Mouse (Mus musculus): Measurements from ENCODE around the gene Fry. TPM values are rescaled to one million over a fixed set of nuclear protein-coding genes. Genes with fewer than 3 reads are reported as not detected.
A peak's percentile ranks its signal among the peaks of the same experiment; 100 is the strongest.

Fry gene
- polyA plus RNA-seq, 1 experiment: 2.1 TPM

DNA sequence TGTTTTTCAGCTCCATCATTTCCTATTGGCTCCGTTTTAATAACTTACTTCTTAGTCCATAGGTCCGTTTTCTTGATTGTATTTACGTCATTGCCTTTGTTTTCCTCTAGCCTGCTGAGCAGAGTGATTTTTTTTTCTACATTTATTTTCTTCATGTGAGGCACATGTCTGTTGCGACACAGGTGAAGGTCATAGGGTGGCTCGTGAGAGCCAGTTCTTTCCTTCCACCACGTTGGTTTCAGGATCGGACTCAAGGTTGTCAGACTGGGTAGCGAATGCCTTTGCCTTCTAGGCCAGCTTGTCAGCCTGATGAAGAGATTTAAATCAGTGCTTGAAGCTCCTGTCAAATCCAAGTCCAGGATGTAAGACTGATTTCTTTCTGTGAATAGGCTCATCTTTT, 101.0 kb downstream of the Fry start:
- H3K4me3 ChIP-seq: no peak overlapping the region
- H3K4me2 ChIP-seq (ENCODE audit: low read depth): no peak overlapping the region
- no peaks in the 10 kb centered on the region for H3K79me2 ChIP-seq (ENCODE audit: control insufficient read depth, insufficient read depth)
- no peak for TF ChIP-seq MYOG (IDR thresholded peaks at IDR 0.05; ENCODE audit: control insufficient read depth in 1 of 3, insufficient read depth in 1 of 3, insufficient read length in 2 of 3, low read depth in 2 of 3)
- no peak for TF ChIP-seq SRF (IDR thresholded peaks at IDR 0.05; ENCODE audit: control insufficient read depth, insufficient read length, low read depth)
- no peak for TF ChIP-seq CEBPB (IDR thresholded peaks at IDR 0.05; ENCODE audit: insufficient read depth, poor library complexity, severe bottlenecking)
- TF ChIP-seq POLR2A (IDR thresholded peaks at IDR 0.05; ENCODE audit: insufficient read length, low read depth): no peak
- no peak for TF ChIP-seq USF1 (IDR thresholded peaks at IDR 0.05; ENCODE audit: low read depth)
- no peaks in the 10 kb centered on the region for H3K36me3 ChIP-seq (ENCODE audit: control insufficient read depth, insufficient read depth)
- no peaks in the 10 kb centered on the region for H3K27me3 ChIP-seq (ENCODE audit: control insufficient read depth, insufficient read depth, insufficient read length)
- H3ac ChIP-seq (ENCODE audit: control insufficient read depth, insufficient read length): no peak overlapping the region

DNA sequence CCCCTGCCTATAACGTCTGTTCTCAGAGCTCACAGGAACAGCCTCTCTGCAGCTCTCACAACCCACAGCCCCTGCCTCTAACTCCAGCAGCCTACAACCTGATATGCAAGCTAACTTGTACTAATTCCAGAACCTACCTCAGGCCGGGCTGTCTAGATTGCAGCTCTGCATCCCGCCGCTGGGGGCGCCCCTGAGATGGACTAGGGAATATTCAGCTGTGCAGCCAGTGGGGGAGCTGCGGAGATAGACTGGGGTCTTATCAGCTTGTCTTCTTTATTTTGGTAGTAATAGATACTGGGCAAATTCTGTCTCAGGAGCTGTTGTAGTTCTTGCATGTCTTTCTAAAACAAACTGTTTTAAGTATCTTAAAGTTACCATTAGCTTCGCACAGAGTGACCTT, 101.9 kb downstream of the Fry start:
- Histone ChIP-seq H3ac (ENCODE audit: control insufficient read depth, insufficient read length) (no peak overlapping the region), H3K36me3 (ENCODE audit: control insufficient read depth, insufficient read depth) (no peaks in the 10 kb centered on the region), H3K4me2 (ENCODE audit: low read depth) (no peak overlapping the region), H3K27me3 (ENCODE audit: control insufficient read depth, insufficient read depth, insufficient read length) (no peaks in the 10 kb centered on the region), H3K4me3 (no peak overlapping the region), H3K79me2 (ENCODE audit: control insufficient read depth, insufficient read depth) (no peaks in the 10 kb centered on the region)
- no peak for TF ChIP-seq MYOG (IDR thresholded peaks at IDR 0.05; ENCODE audit: control insufficient read depth in 1 of 3, insufficient read depth in 1 of 3, insufficient read length in 2 of 3, low read depth in 2 of 3)
- TF ChIP-seq SRF (IDR thresholded peaks at IDR 0.05; ENCODE audit: control insufficient read depth, insufficient read length, low read depth): no peak
- TF ChIP-seq E2F4 (IDR thresholded peaks at IDR 0.05; ENCODE audit: insufficient read depth): no peak
- no peak for TF ChIP-seq TCF12 (IDR thresholded peaks at IDR 0.05; ENCODE audit: insufficient read depth, poor library complexity, severe bottlenecking)
- TF ChIP-seq MAX (IDR thresholded peaks at IDR 0.05; ENCODE audit: low read depth): no peak
- TF ChIP-seq POLR2A (IDR thresholded peaks at IDR 0.05; ENCODE audit: insufficient read length, low read depth): no peak
- no peak for TF ChIP-seq CEBPB (IDR thresholded peaks at IDR 0.05; ENCODE audit: insufficient read depth, poor library complexity, severe bottlenecking)
- TF ChIP-seq POLR2AphosphoS2 (IDR thresholded peaks at IDR 0.05; ENCODE audit: insufficient read length, low read depth): no peak
- no peak for TF ChIP-seq MYOD1 (IDR thresholded peaks at IDR 0.05; ENCODE audit: control insufficient read depth in 1 of 3, insufficient read length in 2 of 3, low read depth in 2 of 3)
- TF ChIP-seq USF1 (IDR thresholded peaks at IDR 0.05; ENCODE audit: low read depth): no peak
- no peak for TF ChIP-seq REST (IDR thresholded peaks at IDR 0.05; ENCODE audit: insufficient read depth, insufficient read length)
- TF ChIP-seq TCF3 (IDR thresholded peaks at IDR 0.05; ENCODE audit: insufficient read length, low read depth): no peak

DNA sequence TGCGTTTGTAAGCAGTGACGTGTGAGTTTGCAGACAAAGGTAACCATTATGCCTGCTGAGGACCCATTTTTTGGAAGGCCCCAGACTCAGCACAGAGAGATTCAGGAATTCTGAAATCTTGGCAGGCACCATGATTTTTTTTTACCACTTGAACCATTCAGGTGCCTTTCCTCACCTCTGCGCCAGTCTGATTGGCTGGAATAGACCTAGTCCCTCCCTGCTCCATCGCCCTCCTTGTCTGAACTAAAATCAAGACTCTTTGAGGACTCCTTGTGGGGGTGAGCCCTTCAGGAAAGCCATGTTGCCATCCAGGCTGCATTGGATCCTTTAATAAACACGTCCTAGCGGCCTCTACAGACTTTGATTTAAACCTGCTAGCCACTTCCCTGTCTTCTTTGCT, 103.4 kb downstream of the Fry start:
- TF ChIP-seq SRF (IDR thresholded peaks at IDR 0.05; ENCODE audit: control insufficient read depth, insufficient read length, low read depth) (no peak), MYOG (IDR thresholded peaks at IDR 0.05; ENCODE audit: control insufficient read depth in 1 of 3, insufficient read depth in 1 of 3, insufficient read length in 2 of 3, low read depth in 2 of 3) (no peak), E2F4 (IDR thresholded peaks at IDR 0.05; ENCODE audit: insufficient read depth) (no peak), POLR2AphosphoS2 (IDR thresholded peaks at IDR 0.05; ENCODE audit: insufficient read length, low read depth) (no peak), USF1 (IDR thresholded peaks at IDR 0.05; ENCODE audit: low read depth) (no peak), MYOD1 (IDR thresholded peaks at IDR 0.05; ENCODE audit: control insufficient read depth in 1 of 3, insufficient read length in 2 of 3, low read depth in 2 of 3) (no peak), CEBPB (IDR thresholded peaks at IDR 0.05; ENCODE audit: insufficient read depth, poor library complexity, severe bottlenecking) (no peak), TCF12 (IDR thresholded peaks at IDR 0.05; ENCODE audit: insufficient read depth, poor library complexity, severe bottlenecking) (no peak), REST (IDR thresholded peaks at IDR 0.05; ENCODE audit: insufficient read depth, insufficient read length) (no peak), TCF3 (IDR thresholded peaks at IDR 0.05; ENCODE audit: insufficient read length, low read depth) (no peak)
- Histone ChIP-seq H3K36me3 (ENCODE audit: control insufficient read depth, insufficient read depth) (no peaks in the 10 kb centered on the region), H3K79me2 (ENCODE audit: control insufficient read depth, insufficient read depth) (no peaks in the 10 kb centered on the region), H3ac (ENCODE audit: control insufficient read depth, insufficient read length) (no peak overlapping the region), H3K4me2 (ENCODE audit: low read depth) (peak overlapping the region; percentile 12), H3K27me3 (ENCODE audit: control insufficient read depth, insufficient read depth, insufficient read length) (no peaks in the 10 kb centered on the region), H3K4me3 (no peak overlapping the region)

DNA sequence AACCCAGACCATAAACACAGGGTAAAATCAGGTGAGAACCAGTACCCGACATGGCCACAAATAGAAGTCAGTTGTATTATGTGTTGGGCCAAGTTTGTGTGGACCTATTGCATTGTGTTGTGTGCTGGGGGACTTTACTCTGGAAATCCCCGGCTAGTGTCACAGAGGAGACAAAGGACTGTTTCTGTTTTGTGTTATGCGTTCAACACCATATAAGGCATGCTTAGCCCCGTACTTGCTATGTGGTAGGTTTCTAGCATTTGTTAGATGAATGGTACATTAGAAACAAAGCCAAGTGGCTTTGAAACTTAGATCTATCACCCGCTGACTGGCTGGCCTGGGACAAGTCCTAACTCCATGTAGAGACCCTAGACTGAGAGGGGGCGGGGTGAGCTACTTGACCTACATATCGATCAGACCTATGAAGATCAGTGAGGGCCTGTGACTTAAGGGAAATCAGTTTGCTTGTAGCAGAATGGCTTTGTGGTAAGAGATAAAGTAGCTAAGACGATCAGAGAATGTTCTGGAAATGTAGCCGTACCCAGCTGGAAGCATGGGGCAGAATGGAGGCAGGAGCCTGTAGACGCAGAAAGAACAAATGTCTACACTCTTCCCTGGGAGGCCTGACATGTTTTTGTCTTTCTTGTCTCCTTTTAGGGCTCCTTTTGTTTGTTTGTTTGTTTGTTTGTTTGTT, 105.2 kb downstream of the Fry start:
- Histone ChIP-seq H3K36me3 (ENCODE audit: control insufficient read depth, insufficient read depth) (no peaks in the 10 kb centered on the region), H3K79me2 (ENCODE audit: control insufficient read depth, insufficient read depth) (no peaks in the 10 kb centered on the region), H3K4me3 (no peak overlapping the region), H3K4me2 (ENCODE audit: low read depth) (no peak overlapping the region), H3ac (ENCODE audit: control insufficient read depth, insufficient read length) (no peak overlapping the region), H3K27me3 (ENCODE audit: control insufficient read depth, insufficient read depth, insufficient read length) (no peaks in the 10 kb centered on the region)
- TF ChIP-seq MYOG (IDR thresholded peaks at IDR 0.05; ENCODE audit: control insufficient read depth in 1 of 3, insufficient read depth in 1 of 3, insufficient read length in 2 of 3, low read depth in 2 of 3) (no peak), POLR2A (IDR thresholded peaks at IDR 0.05; ENCODE audit: insufficient read length, low read depth) (no peak), SRF (IDR thresholded peaks at IDR 0.05; ENCODE audit: control insufficient read depth, insufficient read length, low read depth) (peak; percentile 19), CEBPB (IDR thresholded peaks at IDR 0.05; ENCODE audit: insufficient read depth, poor library complexity, severe bottlenecking) (no peak)

DNA sequence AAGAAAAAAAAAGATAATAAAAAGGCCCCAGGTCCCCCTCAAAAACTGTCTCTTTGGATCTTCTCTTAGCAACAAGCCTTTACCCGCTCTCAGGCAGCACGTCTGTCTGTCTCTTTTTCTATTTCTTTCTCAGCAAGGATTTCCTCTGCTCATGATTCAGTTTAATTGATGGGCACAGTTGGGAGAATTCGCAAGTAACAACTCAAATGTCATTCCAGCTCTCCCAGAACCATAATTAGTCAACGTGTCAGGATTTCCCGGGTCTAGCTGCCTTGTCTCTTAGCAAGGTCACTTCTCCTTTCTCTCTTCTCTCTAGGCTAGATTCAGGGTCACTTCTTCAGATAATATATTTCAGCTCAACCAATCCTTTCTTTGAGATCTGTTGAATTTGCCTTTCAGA, 110.6 kb downstream of the Fry start:
- Histone ChIP-seq H3K4me3 (no peak overlapping the region), H3K4me2 (ENCODE audit: low read depth) (no peak overlapping the region), H3K27me3 (ENCODE audit: control insufficient read depth, insufficient read depth, insufficient read length) (no peaks in the 10 kb centered on the region), H3K36me3 (ENCODE audit: control insufficient read depth, insufficient read depth) (no peaks in the 10 kb centered on the region), H3K79me2 (ENCODE audit: control insufficient read depth, insufficient read depth) (no peaks in the 10 kb centered on the region), H3ac (ENCODE audit: control insufficient read depth, insufficient read length) (no peak overlapping the region)
- TF ChIP-seq CEBPB (IDR thresholded peaks at IDR 0.05; ENCODE audit: insufficient read depth, poor library complexity, severe bottlenecking) (no peak), USF1 (IDR thresholded peaks at IDR 0.05; ENCODE audit: low read depth) (no peak), SRF (IDR thresholded peaks at IDR 0.05; ENCODE audit: control insufficient read depth, insufficient read length, low read depth) (no peak), TCF3 (IDR thresholded peaks at IDR 0.05; ENCODE audit: insufficient read length, low read depth) (no peak), E2F4 (IDR thresholded peaks at IDR 0.05; ENCODE audit: insufficient read depth) (no peak), REST (IDR thresholded peaks at IDR 0.05; ENCODE audit: insufficient read depth, insufficient read length) (no peak)
